Mouse (Mus musculus): Measurements from ENCODE around the gene Adam11. TPM values are rescaled to one million over a fixed set of nuclear protein-coding genes. Genes with fewer than 3 reads are reported as not detected.

Gene Adam11
- polyA plus RNA-seq, 1 experiment from 2014 or later, result 5.4 TPM

GRCm38 (mm10) chr11:102744746-102745145, 16.5 kb upstream of the Adam11 start:
- no peak overlapping the region for H3K9ac ChIP-seq (ENCODE audit: low read depth, low read length)
- WGBS (ENCODE audit: insufficient replicate concordance), result 77% methylated on average over 3 of the region's 3 CpGs
- no peaks in the 10 kb centered on the region for H3K9me3 ChIP-seq (replicated peaks; ENCODE audit: control insufficient read depth, low read length)
- no peak for ATAC-seq (replicated peaks; ENCODE audit: insufficient number of reproducible peaks, low FRiP score, low TSS enrichment)
- no peak overlapping the region for H3K27ac ChIP-seq (ENCODE audit: low read depth, low read length)
- H3K36me3 ChIP-seq (ENCODE audit: control insufficient read depth, insufficient read depth, low read length), result no peaks in the 10 kb centered on the region
- peaks cover 9% of the 10 kb centered on the region for H3K4me1 ChIP-seq (ENCODE audit: control insufficient read depth, insufficient read depth, low read length)
- H3K27me3 ChIP-seq (ENCODE audit: control insufficient read depth, insufficient read depth, low read length), result no peaks in the 10 kb centered on the region
- no peak overlapping the region for H3K4me3 ChIP-seq (ENCODE audit: low read depth, low read length)
- no peak overlapping the region for H3K4me2 ChIP-seq

GRCm38 (mm10) chr11:102747866-102748265, 13.4 kb upstream of the Adam11 start:
- H3K36me3 ChIP-seq (ENCODE audit: control insufficient read depth, insufficient read depth, low read length), result no peaks in the 10 kb centered on the region
- H3K4me3 ChIP-seq (ENCODE audit: low read depth, low read length), result no peak overlapping the region
- H3K9ac ChIP-seq (ENCODE audit: low read depth, low read length), result no peak overlapping the region
- H3K4me1 ChIP-seq (ENCODE audit: control insufficient read depth, insufficient read depth, low read length), result no peaks in the 10 kb centered on the region
- no peak overlapping the region for H3K4me2 ChIP-seq
- ATAC-seq (replicated peaks; ENCODE audit: insufficient number of reproducible peaks, low FRiP score, low TSS enrichment), result no peak
- 49% methylated on average over 1 of the region's 1 CpGs for WGBS (ENCODE audit: insufficient replicate concordance)
- no peak overlapping the region for H3K27ac ChIP-seq (ENCODE audit: low read depth, low read length)
- H3K9me3 ChIP-seq (replicated peaks; ENCODE audit: control insufficient read depth, low read length), result no peaks in the 10 kb centered on the region
- H3K27me3 ChIP-seq (ENCODE audit: control insufficient read depth, insufficient read depth, low read length), result peaks cover 14% of the 10 kb centered on the region

GRCm38 (mm10) chr11:102748381-102748780, 12.9 kb upstream of the Adam11 start:
- no peak for ATAC-seq (replicated peaks; ENCODE audit: insufficient number of reproducible peaks, low FRiP score, low TSS enrichment)
- H3K4me2 ChIP-seq, result no peak overlapping the region
- H3K27me3 ChIP-seq (ENCODE audit: control insufficient read depth, insufficient read depth, low read length), result peaks cover 14% of the 10 kb centered on the region
- H3K9me3 ChIP-seq (replicated peaks; ENCODE audit: control insufficient read depth, low read length), result no peaks in the 10 kb centered on the region
- WGBS (ENCODE audit: insufficient replicate concordance), result 85% methylated on average over 4 of the region's 4 CpGs
- no peak overlapping the region for H3K9ac ChIP-seq (ENCODE audit: low read depth, low read length)
- no peaks in the 10 kb centered on the region for H3K36me3 ChIP-seq (ENCODE audit: control insufficient read depth, insufficient read depth, low read length)
- H3K4me3 ChIP-seq (ENCODE audit: low read depth, low read length), result no peak overlapping the region
- H3K27ac ChIP-seq (ENCODE audit: low read depth, low read length), result no peak overlapping the region
- H3K4me1 ChIP-seq (ENCODE audit: control insufficient read depth, insufficient read depth, low read length), result no peaks in the 10 kb centered on the region; the same call in 1 of the 2 replicates

- Histone ChIP-seq H3K4me2 (no peak overlapping the region), H3K4me1 (ENCODE audit: control insufficient read depth, insufficient read depth, low read length) (peaks cover 10% of the 10 kb centered on the region), H3K9me3 (replicated peaks; ENCODE audit: control insufficient read depth, low read length) (no peaks in the 10 kb centered on the region), H3K27me3 (ENCODE audit: control insufficient read depth, insufficient read depth, low read length) (peaks cover 14% of the 10 kb centered on the region), H3K27ac (ENCODE audit: low read depth, low read length) (no peak overlapping the region), H3K9ac (ENCODE audit: low read depth, low read length) (no peak overlapping the region), H3K36me3 (ENCODE audit: control insufficient read depth, insufficient read depth, low read length) (no peaks in the 10 kb centered on the region), H3K4me3 (ENCODE audit: low read depth, low read length) (no peak overlapping the region)
- no peak for ATAC-seq (replicated peaks; ENCODE audit: insufficient number of reproducible peaks, low FRiP score, low TSS enrichment)
- 88% methylated on average over 2 of the region's 2 CpGs for WGBS (ENCODE audit: insufficient replicate concordance)
Measured at GRCm38 (mm10) chr11:102749712-102750111, 11.5 kb upstream of the Adam11 start.

GRCm38 (mm10) chr11:102752896-102753590, 8.2 kb upstream of the Adam11 start:
- Histone ChIP-seq H3K27ac (ENCODE audit: low read depth, low read length) (no peak overlapping the region), H3K9ac (ENCODE audit: low read depth, low read length) (no peak overlapping the region), H3K9me3 (replicated peaks; ENCODE audit: control insufficient read depth, low read length) (no peaks in the 10 kb centered on the region), H3K4me1 (ENCODE audit: control insufficient read depth, insufficient read depth, low read length) (peaks cover 13% of the 10 kb centered on the region), H3K27me3 (ENCODE audit: control insufficient read depth, insufficient read depth, low read length) (peaks cover 14% of the 10 kb centered on the region), H3K4me2 (no peak overlapping the region), H3K36me3 (ENCODE audit: control insufficient read depth, insufficient read depth, low read length) (no peaks in the 10 kb centered on the region), H3K4me3 (ENCODE audit: low read depth, low read length) (no peak overlapping the region)
- no peak for ATAC-seq (replicated peaks; ENCODE audit: insufficient number of reproducible peaks, low FRiP score, low TSS enrichment)
- WGBS (ENCODE audit: insufficient replicate concordance), result 62% methylated on average over 13 of the region's 13 CpGs

GRCm38 (mm10) chr11:102753591-102754324, 7.5 kb upstream of the Adam11 start:
- 45% methylated on average over 18 of the region's 18 CpGs for WGBS (ENCODE audit: insufficient replicate concordance)

GRCm38 (mm10) chr11:102754416-102754815, 6.8 kb upstream of the Adam11 start:
- WGBS (ENCODE audit: insufficient replicate concordance), result 41% methylated on average over 4 of the region's 4 CpGs
- no peak for ATAC-seq (replicated peaks; ENCODE audit: insufficient number of reproducible peaks, low FRiP score, low TSS enrichment)
- no peaks in the 10 kb centered on the region for H3K36me3 ChIP-seq (ENCODE audit: control insufficient read depth, insufficient read depth, low read length)

More at GRCm38 (mm10) chr11:102753591-102754324, 7.5 kb upstream of the Adam11 start:
- Histone ChIP-seq H3K4me3 (ENCODE audit: low read depth, low read length) (no peak overlapping the region), H3K27ac (ENCODE audit: low read depth, low read length) (no peak overlapping the region), H3K27me3 (ENCODE audit: control insufficient read depth, insufficient read depth, low read length) (peaks cover 14% of the 10 kb centered on the region), H3K36me3 (ENCODE audit: control insufficient read depth, insufficient read depth, low read length) (no peaks in the 10 kb centered on the region), H3K4me1 (ENCODE audit: control insufficient read depth, insufficient read depth, low read length) (peaks cover 13% of the 10 kb centered on the region), H3K9me3 (replicated peaks; ENCODE audit: control insufficient read depth, low read length) (no peaks in the 10 kb centered on the region), H3K4me2 (peak overlapping the region; percentile 31), H3K9ac (ENCODE audit: low read depth, low read length) (peak overlapping the region; percentile 35; the same call in 1 of the 2 replicates)
- ATAC-seq (replicated peaks; ENCODE audit: insufficient number of reproducible peaks, low FRiP score, low TSS enrichment), result no peak

GRCm38 (mm10) chr11:102755391-102755790, 5.8 kb upstream of the Adam11 start:
- Histone ChIP-seq H3K4me2 (no peak overlapping the region), H3K4me3 (ENCODE audit: low read depth, low read length) (no peak overlapping the region), H3K36me3 (ENCODE audit: control insufficient read depth, insufficient read depth, low read length) (no peaks in the 10 kb centered on the region), H3K27ac (ENCODE audit: low read depth, low read length) (no peak overlapping the region), H3K9me3 (replicated peaks; ENCODE audit: control insufficient read depth, low read length) (no peaks in the 10 kb centered on the region), H3K27me3 (ENCODE audit: control insufficient read depth, insufficient read depth, low read length) (peaks cover 21% of the 10 kb centered on the region), H3K4me1 (ENCODE audit: control insufficient read depth, insufficient read depth, low read length) (peaks cover 22% of the 10 kb centered on the region), H3K9ac (ENCODE audit: low read depth, low read length) (no peak overlapping the region)
- 71% methylated on average over 7 of the region's 7 CpGs for WGBS (ENCODE audit: insufficient replicate concordance)
- ATAC-seq (replicated peaks; ENCODE audit: insufficient number of reproducible peaks, low FRiP score, low TSS enrichment), result no peak

More at GRCm38 (mm10) chr11:102754416-102754815, 6.8 kb upstream of the Adam11 start:
- no peak overlapping the region for H3K9ac ChIP-seq (ENCODE audit: low read depth, low read length)
- H3K4me3 ChIP-seq (ENCODE audit: low read depth, low read length), result no peak overlapping the region
- peak overlapping the region; percentile 31 for H3K4me2 ChIP-seq
- H3K27ac ChIP-seq (ENCODE audit: low read depth, low read length), result no peak overlapping the region
- H3K4me1 ChIP-seq (ENCODE audit: control insufficient read depth, insufficient read depth, low read length), result peaks cover 13% of the 10 kb centered on the region
- peaks cover 14% of the 10 kb centered on the region for H3K27me3 ChIP-seq (ENCODE audit: control insufficient read depth, insufficient read depth, low read length)
- H3K9me3 ChIP-seq (replicated peaks; ENCODE audit: control insufficient read depth, low read length), result no peaks in the 10 kb centered on the region
